Mouse (Mus musculus) cerebellum, adult 8-10 months (tissue): ENCODE data around the gene Rpia.
A peak's percentile ranks its signal among the peaks of the same experiment; 100 is the strongest.

ENCODE experiments used
- DNase-seq: peaks from one replicate; pipeline ENCODE4 v3.0.0; 2022

Gene Rpia

GRCm38 (mm10) chr6:70804632-70805031, 12.6 kb upstream of the Rpia start:
- DNase-seq = peak; percentile 37

GRCm38 (mm10) chr6:70797581-70798251, 5.7 kb upstream of the Rpia start:
- peak; percentile 58 for DNase-seq

GRCm38 (mm10) chr6:70796940-70797339, 4.9 kb upstream of the Rpia start:
- no peak for DNase-seq

- no peak for DNase-seq
Observed at GRCm38 (mm10) chr6:70792644-70793043, 612 bp upstream of the Rpia start.

- DNase-seq = no peak
Observed at GRCm38 (mm10) chr6:70790852-70791761, 925 bp downstream of the Rpia start.

- DNase-seq = no peak
Observed at GRCm38 (mm10) chr6:70790034-70790650, 1.9 kb downstream of the Rpia start.

GRCm38 (mm10) chr6:70789134-70789533, 2.9 kb downstream of the Rpia start:
- no peak for DNase-seq

- no peak for DNase-seq
Observed at GRCm38 (mm10) chr6:70787524-70787923, 4.5 kb downstream of the Rpia start.

GRCm38 (mm10) chr6:70785852-70786251, 6.2 kb downstream of the Rpia start:
- no peak for DNase-seq

- DNase-seq = no peak
Observed at GRCm38 (mm10) chr6:70784811-70785210, 7.2 kb downstream of the Rpia start.

GRCm38 (mm10) chr6:70781336-70781735, 10.7 kb downstream of the Rpia start:
- DNase-seq = no peak

- DNase-seq = no peak
Observed at GRCm38 (mm10) chr6:70774372-70774771, 17.7 kb downstream of the Rpia start.

- DNase-seq = no peak
Observed at GRCm38 (mm10) chr6:70773769-70774168, 18.3 kb downstream of the Rpia start.

- peak; percentile 71 for DNase-seq
Observed at GRCm38 (mm10) chr6:70768769-70769168, 23.3 kb downstream of the Rpia start.

- DNase-seq = no peak
Observed at GRCm38 (mm10) chr6:70765076-70765475, 27.0 kb downstream of the Rpia start.

GRCm38 (mm10) chr6:70764551-70764950, 27.5 kb downstream of the Rpia start:
- DNase-seq = no peak

GRCm38 (mm10) chr6:70763881-70764280, 28.2 kb downstream of the Rpia start:
- DNase-seq = no peak

- DNase-seq = no peak
Observed at GRCm38 (mm10) chr6:70762659-70763058, 29.4 kb downstream of the Rpia start.

- peak; percentile 50 for DNase-seq
Observed at GRCm38 (mm10) chr6:70760951-70761350, 31.1 kb downstream of the Rpia start.

GRCm38 (mm10) chr6:70754833-70755232, 37.2 kb downstream of the Rpia start:
- no peak for DNase-seq

- no peak for DNase-seq
Observed at GRCm38 (mm10) chr6:70752351-70752750, 39.7 kb downstream of the Rpia start.

- DNase-seq = no peak
Observed at GRCm38 (mm10) chr6:70751898-70752273, 40.1 kb downstream of the Rpia start.

GRCm38 (mm10) chr6:70751251-70751897, 40.7 kb downstream of the Rpia start:
- DNase-seq = no peak
